Mouse (Mus musculus) heart, postnatal 25 days (tissue): Measurements from ENCODE around the gene Hexdc. TPM values are rescaled to one million over a fixed set of nuclear protein-coding genes. Genes with fewer than 3 reads are reported as not detected.

Source experiments
- DNase-seq: peaks from one replicate; pipeline ENCODE4 v3.0.0; 2022; ENCODE audit warnings: low spot score
- intact Hi-C: fragments of 180-260 bp; cut with DNase I; formaldehyde crosslinking; loops from one replicate; pipeline ENCODE4 v1.15.1; 2025
- total RNA-seq, 2 experiments: library from RNA; stranded (reverse); gene quantifications; 2 replicates each; pipeline ENCODE4 v1.2.3; 2021

Hexdc gene
- 10 to 100 TPM; 10.2 to 11.0 TPM for total RNA-seq

DNA sequence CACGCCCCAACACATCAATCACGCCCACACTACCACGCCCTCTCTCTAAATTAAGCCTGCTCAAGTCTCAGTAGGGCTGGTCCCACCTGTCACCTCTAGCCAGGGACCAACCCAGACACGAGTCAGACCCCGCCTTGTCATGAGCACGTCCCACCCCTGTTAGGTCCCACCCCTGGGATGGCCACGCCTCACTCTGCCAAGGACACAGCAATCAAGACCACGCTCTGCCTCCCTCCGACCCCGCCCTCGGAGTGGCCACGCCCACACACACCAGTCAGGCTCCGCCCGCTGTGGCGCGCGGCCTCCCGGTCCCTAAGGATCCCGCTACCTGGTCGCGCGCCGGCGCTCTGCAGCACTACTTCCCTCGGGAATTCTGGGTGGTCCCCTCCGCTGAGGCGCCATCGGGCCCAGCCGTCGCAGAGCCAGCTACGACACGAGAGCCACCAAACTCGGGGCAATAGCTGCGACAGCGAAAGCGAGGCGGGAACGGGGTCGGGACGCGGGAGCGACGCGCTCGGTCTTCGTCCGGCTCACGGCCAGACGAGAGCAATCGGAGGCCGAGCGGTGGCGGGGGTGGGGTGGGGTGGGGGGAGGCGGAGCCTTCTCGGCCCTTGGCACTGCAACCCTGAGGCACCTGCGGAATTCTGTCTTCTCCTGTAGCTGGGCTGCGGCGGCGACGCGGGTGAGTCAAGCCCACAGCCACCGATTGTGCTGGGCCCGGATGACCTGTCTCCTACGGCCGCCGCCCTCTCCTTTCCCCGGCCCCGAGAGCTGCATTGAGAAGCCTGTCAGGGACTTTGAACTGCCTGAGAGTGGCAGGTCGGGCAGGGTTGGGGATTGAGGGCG, at the start of gene Hexdc, which contains the start of gene Ogfod3:
Hexdc (plus strand) TSS at position 273 of the 846 bp plus-strand sequence.
Ogfod3 (minus strand) TSS at position 551 of the 846 bp plus-strand sequence.
- peak; percentile 82 for DNase-seq
- intact Hi-C loops = loop anchor here (2.0 to 5.0 kb wide), 3 partner anchors 24 to 187 kb away; partner anchors contain the start of genes Cybc1 and Sectm1b

DNA sequence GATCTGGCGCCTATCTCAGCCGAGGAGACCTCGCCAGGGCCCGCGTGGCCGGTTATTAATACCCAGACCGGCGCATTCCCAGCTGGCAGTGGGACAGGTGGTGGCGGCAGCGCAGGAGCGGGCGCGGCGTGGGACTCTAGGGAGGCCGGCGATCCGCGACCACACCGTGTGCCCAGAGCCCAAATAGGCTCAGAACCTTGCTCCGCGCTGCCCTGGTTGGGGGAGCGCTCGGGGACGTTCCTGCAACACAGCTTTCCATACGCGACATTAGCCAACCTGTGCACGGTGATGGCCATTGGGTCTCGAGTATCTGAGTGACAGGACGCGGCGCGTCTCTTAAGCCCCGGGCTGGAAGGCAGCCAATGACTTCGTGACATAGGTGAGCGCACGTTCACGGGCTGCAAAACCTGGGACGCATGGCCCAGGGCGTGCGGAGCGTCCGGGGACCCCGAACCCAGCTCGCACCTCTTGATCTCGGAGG, 47.8 kb upstream of the Hexdc start:
- DNase-seq = no peak
- intact Hi-C loops = no loop called here

DNA sequence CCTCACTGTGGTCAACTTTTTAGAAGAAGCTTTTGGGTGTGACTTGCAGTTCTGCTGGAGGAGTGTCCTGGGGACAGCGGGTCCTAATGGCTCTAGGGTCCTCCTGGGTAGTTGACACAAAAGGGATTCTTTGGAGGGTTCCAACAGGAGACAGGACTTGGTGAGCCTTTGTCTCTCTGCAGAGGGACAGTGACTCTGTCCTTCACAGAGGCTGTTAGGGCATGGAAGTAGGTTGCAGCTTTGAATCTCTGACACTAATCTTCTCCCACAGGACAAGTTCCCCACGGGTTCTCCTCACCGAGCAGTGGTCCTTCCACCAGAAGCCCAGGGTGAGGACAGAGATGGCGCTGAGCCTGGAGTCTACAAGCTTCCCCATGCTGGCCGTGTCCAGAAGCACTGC, 44.3 kb upstream of the Hexdc start, which contains the start of gene Uts2r:
Uts2r (plus strand) TSS at position 301 of the 400 bp plus-strand sequence.
- DNase-seq = no peak
- intact Hi-C loops = no loop called here

DNA sequence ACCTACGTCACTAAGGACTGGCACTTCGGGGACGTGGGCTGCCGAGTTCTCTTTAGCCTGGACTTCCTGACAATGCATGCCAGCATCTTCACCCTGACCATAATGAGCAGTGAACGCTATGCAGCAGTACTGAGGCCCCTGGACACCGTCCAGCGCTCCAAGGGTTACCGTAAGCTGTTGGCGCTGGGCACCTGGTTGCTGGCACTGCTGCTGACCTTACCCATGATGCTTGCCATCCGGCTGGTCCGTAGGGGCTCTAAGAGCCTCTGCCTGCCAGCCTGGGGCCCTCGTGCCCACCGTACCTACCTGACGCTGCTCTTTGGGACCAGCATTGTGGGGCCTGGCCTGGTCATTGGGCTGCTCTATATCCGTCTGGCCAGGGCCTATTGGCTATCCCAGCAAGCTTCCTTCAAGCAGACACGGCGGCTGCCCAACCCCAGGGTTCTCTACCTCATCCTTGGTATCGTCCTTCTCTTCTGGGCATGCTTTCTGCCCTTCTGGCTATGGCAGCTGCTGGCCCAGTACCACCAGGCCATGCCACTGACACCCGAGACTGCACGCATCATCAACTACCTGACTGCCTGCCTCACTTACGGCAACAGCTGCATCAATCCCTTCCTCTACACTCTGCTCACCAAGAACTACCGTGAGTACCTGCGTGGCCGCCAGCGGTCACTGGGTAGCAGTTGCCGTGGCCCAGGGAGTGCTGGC, 43.4 kb upstream of the Hexdc start:
- intact Hi-C loops = no loop called here

DNA sequence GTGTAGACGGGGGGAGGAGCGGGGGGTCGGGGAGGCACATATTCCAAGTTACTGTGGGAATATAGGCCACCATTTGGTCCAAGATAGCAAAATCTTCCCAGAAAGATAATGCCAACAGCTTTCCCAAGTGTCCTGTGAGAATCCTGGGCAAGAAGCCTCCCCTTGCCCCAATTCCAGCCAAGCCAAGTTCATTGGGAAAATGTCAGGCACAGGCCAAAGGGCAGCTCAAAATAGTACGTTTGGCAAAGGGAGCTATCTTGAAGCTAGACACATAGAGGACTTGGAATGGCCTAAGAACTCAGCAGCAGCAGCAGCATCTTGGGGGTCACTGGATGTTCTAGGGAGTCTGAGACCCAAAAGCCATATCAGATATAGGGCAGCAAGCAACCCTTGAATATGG, 40.5 kb upstream of the Hexdc start:
- DNase-seq = no peak
- intact Hi-C loops = no loop called here

More for the DNA sequence above, 43.4 kb upstream of the Hexdc start:
- DNase-seq = no peak

DNA sequence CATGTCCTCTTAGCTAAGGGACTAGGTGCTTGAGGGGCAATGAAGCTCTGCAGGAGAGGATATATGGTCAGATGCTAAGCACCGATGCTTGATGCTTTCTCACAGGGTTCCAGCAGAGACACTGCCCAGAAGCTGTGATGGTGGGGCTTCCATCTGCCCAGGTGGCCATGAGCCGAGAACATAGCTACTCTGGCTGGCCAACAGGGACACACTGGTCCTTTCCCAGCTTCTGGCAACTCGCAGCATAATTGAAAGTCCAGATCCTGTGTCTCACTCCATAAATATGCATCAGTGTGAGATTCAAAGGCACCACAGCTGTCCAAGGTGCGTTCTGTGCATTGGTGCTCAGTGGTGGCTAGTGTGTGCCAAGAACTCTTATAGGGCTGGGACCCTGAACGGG, 31.0 kb upstream of the Hexdc start:
- intact Hi-C loops = loop anchor here (10.0 kb wide), 1 partner anchor 122 kb away; no protein-coding TSS in a partner anchor
- DNase-seq = no peak

DNA sequence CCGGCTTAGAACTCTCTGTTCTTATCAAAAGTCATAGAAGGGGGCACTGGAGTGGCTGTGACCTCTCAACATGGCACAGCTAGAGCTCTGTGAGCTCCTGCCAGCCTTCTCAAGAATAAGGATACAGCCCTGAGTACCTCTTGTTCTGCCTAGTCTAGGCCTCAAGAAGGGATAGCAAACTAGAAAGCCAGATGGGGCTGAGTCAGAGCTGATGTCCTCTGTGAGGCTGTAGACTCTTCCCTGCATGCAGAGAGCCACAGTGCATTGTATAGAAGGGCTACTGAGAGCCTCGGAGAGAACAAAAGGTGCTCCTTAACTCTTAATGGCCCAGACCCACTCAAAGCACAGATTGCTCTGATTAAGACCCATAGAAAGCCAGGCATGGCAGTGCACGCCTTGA, 30.0 kb upstream of the Hexdc start:
- no peak for DNase-seq
- intact Hi-C loops = loop anchor here (10.0 kb wide), 1 partner anchor 121 kb away; no protein-coding TSS in a partner anchor

DNA sequence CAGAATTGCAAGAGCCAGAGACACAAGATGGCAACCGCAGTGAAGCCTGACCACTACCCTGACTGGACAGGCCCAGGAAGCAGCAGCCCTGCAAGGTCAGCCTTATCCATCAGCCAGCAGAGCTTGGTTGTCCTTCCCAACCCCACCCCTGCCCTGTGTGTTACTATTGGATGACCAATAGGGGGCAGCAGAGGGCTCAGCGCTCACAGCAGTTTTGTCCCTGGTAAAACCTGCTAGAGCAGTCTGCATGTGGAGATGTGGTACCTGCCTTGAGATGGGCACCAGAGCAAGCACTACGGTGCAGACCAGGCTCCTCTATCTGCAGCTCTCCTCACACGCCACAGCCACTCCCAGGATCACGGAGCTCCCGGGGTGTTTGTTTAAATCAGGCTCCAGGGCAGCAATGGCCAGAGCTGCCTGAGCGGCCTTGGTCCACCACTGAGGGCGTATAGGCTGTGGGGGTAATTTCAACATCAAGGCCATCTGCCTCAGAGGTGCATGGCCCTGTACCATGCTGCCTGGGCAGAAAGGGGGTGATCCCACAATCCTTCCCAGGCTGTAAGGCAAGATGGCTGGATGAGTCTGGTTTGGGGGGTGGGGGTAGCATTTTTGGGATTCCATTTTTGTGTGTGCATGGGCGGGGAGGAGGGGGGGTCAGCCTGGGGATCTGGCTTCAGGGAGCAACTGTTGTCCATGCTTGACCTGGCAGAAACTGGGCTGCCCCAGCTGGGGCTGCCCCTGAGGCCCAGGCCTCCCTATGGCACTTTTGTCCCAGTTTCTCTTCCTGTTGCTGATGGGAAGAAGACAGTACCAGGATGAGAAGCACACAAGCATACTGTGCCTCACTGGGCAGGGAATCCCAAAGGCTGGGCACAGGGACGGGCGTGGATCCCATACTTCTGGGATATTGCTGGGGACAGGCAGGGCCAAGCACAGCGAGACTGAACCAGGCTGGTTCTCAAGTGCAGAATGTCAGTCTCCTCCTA, 27.7 kb upstream of the Hexdc start:
- intact Hi-C loops = loop anchor here (10.0 kb wide), 1 partner anchor 118 kb away; no protein-coding TSS in a partner anchor

DNA sequence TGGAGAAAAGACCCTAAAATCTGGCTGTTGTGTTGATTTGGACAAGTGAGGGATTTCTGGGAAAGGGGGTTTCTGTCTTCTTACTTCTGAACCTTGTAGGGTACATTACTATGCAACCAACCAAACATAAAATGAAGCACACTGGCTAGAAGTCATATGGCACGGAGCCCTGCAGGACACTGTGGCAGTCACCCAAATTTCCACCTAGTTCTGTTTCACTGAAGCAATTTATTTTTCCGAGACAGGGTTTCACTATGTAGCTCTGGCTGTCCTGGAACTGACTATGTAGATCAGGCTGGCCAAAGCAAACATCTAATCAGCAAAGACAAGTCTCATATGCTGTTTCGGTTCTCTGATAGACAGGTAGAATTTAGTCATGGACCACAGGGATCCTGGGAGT, 14.6 kb upstream of the Hexdc start:
- DNase-seq = peak; percentile 10
- intact Hi-C loops = no loop called here

More for the DNA sequence above, 27.7 kb upstream of the Hexdc start:
- no peak for DNase-seq

DNA sequence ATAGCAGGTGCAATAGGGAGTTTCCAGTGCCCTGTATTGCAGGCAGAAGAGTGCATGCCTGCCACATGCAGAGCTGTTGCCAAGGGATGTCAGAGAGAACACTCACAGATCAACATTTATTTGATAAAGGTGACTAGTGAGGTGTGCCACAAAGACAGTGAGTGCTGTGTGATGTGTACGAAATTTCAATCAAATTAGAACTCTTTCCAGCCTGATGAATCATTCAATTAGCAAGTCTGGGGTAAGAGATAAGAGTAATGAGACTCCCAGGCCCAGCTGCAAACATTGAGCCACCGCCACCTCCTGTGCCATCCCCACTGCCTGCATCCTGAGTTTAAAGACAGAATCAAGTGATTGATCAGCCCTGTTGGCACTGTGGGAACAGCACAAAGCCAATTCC, 11.5 kb upstream of the Hexdc start:
- intact Hi-C loops = no loop called here

DNA sequence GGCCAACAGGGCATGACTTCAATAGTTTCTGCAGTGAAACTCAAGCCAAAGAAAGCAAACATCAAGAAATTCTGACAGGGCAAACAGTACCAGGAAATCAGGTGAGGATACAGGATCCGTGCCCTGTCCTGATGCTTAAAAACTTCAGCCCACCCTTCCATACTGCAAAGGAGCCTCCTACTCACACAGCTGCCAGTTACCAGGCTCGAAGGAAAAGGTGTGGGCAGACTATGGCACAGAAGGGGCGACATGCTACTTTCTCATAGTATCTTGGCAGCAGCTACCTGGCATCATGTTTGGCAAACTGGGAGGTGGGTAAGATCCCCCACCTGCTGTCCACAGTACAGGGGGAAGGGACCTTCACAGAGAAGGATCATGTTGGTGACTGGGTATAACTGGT, 10.8 kb upstream of the Hexdc start:
- no peak for DNase-seq
- intact Hi-C loops = no loop called here

More for the DNA sequence above, 11.5 kb upstream of the Hexdc start:
- DNase-seq = no peak

DNA sequence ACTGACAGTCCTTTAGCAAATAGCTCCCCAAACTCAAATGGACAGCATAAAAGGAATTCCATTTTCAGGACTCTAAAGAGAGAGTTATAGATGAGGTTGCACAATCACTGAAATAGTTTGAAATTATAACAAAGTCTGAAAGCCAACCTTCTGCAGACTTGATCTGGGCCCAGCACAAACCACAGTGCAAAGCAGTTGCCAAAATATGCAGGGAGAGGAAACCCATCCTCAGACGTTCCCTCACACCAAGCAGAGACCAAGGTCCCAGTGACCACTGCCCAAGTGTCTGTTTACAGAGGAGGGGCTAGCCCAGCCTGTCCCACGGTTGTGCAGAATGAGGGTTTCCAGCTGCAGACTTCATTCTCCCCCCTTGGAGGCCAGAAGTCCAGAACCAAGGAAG, 5.6 kb upstream of the Hexdc start:
- intact Hi-C loops = no loop called here
- DNase-seq = no peak

DNA sequence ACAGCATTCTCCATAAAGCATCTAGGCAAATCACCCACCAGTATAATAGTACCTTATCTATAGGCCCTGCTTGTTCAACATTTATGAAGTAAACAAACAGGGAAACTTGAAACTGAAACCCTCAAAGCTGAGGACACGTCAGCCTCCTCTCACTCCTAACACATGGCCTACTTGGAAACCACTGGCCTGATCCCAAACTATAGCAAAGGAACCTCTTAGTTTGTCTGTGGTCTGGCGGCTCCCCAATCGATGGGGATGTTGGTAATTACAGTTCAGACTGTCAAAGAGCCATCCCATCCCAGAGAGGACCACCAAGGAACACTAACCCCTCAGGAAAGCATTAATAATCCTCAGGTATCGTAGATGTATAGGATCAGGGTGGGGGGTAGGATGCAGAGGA, 4.4 kb upstream of the Hexdc start:
- intact Hi-C loops = loop anchor here (5.0 kb wide), 2 partner anchors 138 to 183 kb away; partner anchors contain the start of gene Sectm1b
- no peak for DNase-seq

DNA sequence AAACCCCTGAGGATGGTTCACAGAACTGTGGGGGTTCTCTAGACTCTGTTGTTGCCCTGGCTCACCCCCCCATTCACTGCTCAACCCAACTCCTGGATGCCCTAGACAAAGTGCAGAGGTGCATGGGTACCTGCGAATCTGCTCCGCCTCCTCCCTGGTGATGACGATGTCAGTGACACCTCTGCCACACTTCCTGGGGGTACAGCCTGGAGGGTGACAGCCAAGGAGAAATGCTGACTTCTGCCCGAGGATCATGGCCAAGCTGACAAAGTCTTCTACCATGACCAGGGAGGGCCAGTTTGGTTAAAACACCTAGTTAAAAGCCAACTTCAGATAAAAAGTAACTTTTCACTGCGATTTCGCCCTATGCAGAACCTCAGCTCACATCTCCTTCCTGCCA, 3.5 kb upstream of the Hexdc start:
- intact Hi-C loops = loop anchor here (5.0 kb wide), 2 partner anchors 138 to 183 kb away; partner anchors contain the start of gene Sectm1b
- DNase-seq = no peak

DNA sequence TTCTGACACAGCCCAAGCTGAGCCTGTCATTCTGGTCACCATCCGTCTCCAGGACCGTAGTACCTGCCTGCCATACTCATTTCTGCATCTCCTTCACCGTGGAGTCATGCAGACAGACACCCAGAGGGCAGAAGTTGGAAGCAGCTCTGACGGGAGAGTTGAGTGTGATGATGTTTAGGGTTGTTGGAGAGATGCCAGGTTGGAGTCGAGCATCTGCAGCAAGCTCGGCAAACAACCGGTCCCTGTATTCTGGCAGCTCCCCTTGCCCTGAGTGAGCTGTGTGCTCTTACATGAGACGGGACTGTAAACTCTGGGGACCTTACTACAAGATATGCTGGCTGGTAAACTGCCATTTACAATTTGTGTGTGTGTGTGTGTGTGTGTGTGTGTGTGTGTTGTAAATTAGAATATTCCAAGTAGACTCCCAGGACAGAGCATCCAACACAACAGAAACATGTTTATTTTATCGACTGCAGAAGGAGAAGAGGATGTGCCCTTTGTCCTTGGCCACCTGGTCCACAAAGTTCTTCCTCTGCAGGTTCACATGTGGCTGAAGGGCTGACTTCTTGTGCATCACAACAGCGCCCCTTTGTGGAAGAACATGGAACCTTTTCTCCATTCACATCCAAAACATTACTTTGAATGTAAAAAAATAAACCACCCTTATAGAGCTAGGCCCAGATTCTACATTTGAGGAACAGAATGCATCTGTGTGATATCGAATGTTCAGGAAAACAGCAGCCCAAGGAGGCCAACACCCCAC, 2.6 kb upstream of the Hexdc start:
- DNase-seq = no peak
- intact Hi-C loops = loop anchor here (5.0 kb wide), 2 partner anchors 139 to 184 kb away; partner anchors contain the start of gene Sectm1b

DNA sequence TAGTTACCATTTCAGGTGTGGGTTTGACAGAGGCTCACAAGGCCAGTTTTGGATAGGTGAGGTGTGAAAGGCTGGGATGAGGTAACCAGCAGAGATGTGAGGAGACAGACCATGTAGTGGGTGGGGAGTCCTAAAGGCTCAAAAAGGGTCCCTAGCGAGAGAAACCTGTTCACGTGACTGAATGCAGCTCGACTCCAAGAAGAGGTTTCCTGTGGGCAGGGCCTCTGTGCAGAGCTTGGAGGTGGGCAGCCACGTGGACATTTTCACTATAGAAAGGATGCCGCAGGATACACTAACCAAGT, 423 bp upstream of the Hexdc start:
- no peak for DNase-seq
- intact Hi-C loops = loop anchor here (2.0 to 5.0 kb wide), 3 partner anchors 25 to 187 kb away; partner anchors contain the start of genes Cybc1 and Sectm1b

DNA sequence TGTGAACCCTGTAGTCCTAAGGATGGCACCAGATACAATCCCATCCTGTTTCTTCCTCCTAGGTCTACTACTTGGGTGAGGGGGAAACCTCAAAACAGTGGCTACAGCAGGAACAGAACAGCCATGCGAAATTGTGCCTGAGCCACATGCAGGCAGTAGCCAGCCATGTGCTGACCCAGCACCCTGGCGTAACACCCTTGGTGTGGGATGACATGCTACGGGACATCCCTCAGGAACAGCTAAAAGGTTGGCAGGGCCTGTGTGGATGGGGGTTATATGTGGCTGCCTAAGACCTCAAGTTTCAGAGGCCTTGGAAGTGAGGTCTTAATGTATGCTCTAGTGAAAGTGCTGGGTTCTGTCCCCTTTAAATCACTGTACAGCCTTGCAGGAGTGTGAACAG, 12.6 kb downstream of the Hexdc start:
- DNase-seq = no peak
- intact Hi-C loops = no loop called here

DNA sequence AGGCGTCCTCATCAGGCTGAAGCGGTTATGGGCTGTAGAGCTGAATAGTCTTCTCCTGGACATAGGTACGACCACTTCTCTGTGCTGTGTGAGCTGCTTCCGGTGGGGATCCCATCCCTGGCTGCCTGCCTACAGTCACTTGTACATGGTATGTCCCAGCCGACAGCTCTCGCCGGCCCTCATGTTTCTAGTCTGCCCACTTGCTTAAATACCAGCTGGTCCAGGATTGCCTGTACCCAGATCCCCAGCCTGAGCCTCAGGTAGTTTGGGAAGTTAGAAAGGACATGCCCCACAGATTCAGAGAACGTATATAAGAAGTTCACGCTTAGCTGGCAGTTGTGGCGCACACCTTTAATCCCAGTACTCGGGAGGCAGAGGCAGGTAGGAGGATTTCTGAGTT, 15.5 kb downstream of the Hexdc start:
- intact Hi-C loops = no loop called here
- no peak for DNase-seq

DNA sequence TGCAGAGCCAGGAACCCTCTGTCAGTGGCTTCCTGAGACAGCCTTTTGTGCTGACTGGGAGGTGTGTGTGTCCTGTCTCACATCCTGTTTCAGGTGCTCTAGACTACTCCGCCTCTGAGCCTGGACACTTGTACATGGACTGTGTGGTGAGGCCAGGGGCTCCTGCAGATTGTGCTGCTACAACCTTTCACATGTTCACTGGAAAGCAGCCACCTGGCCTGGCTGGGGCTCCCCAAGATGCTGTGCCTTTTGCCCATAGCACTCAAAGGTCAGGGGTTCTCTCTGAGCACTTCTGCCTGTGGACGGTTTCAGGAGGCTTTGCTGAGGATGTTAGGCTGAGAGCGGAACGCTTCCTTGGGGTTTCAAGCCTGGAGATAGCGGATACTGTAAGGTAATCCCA, 16.5 kb downstream of the Hexdc start:
- DNase-seq = no peak
- intact Hi-C loops = no loop called here
